Mouse (Mus musculus) cerebellum, adult 2 months (tissue): ENCODE measurements around the gene Plce1. TPM values are rescaled to one million over a fixed set of nuclear protein-coding genes. Genes with fewer than 3 reads are reported as not detected.

Experiments used
- DNase-seq, 2 experiments: peaks; one replicate each; pipeline ENCODE4 v3.0.0; 2021
- H3K27ac ChIP-seq: fragments of 200-500 bp; 2 replicates; pipeline ENCODE4 v1.5.1; 2012; ENCODE audit warnings: low read length, control low read depth, inconsistent platforms; ENCODE audit not compliant: insufficient read depth
- H3K27me3 ChIP-seq: fragments of 200-500 bp; 2 replicates; pipeline ENCODE4 v1.6.1; 2012; ENCODE audit warnings: inconsistent platforms, mild to moderate bottlenecking, low read length, moderate library complexity; ENCODE audit not compliant: control insufficient read depth, insufficient read depth
- H3K4me1 ChIP-seq: fragments of 200-500 bp; 2 replicates; pipeline ENCODE4 v1.6.1; 2011; ENCODE audit warnings: low read length; ENCODE audit not compliant: control insufficient read depth, insufficient read depth
- H3K4me3 ChIP-seq: fragments of 200-500 bp; replicated peaks from 2 replicates; pipeline ENCODE3; 2011; ENCODE audit warnings: mild to moderate bottlenecking, low read depth, low read length, control low read depth; ENCODE audit not compliant: insufficient read depth
- CTCF ChIP-seq: fragments of 200-500 bp; IDR thresholded peaks from 2 replicates; pipeline ENCODE4 v1.5.1; 2011; ENCODE audit warnings: low read depth, mild to moderate bottlenecking, control low read depth, low read length, moderate library complexity, borderline replicate concordance; ENCODE audit not compliant: insufficient read depth
- POLR2A ChIP-seq: fragments of 200-500 bp; IDR thresholded peaks from 2 replicates; pipeline ENCODE4 v1.6.1; 2011; ENCODE audit warnings: low read length, control low read depth, borderline replicate concordance; ENCODE audit not compliant: insufficient read depth
- WGBS: fragments of 180-500 bp; shearing (Covaris S2); methylation state at CpG from one replicate; pipeline ENCODE4 v1.1.7; 2018; 5-methylcytosine and 5-hydroxymethylcytosine counted together
- polyA plus RNA-seq: library from polyadenylated mRNA; depleted of rRNA; stranded (reverse); fragments of >200 nt; gene quantifications from 2 replicates; pipeline ENCODE4 v1.2.3, GENCODE M21; 2012

Plce1 gene
- polyA plus RNA-seq, 1 experiment: 9.7 TPM

DNA sequence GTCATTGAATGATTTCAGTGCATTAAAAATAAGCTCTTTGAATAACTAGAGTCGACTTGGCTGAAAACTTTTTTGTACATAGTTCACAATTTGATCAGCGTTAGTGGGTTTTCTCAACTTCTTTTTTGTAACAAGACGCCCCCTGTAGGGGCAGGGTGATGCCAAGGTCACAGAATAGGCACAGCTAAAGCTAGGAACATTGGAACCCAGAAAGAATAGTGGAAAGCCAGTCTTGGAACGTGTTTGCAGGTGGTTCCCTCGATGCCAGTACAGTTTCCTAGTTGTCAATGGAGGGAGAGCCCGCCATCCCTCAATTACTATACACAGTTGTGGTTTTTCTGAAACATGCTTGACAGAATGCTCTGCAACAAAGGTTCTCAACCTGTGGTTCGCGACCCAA, 997 bp downstream of the Plce1 start:
- DNase-seq: no peak
- Histone ChIP-seq H3K4me1 (no peaks in the 10 kb centered on the region), H3K4me3 (no peak overlapping the region), H3K27me3 (peaks cover 2% of the 10 kb centered on the region; the same call in 1 of the 2 replicates), H3K27ac (no peak overlapping the region)
- TF ChIP-seq POLR2A (no peak), CTCF (no peak)
- 7% methylated on average over 8 of the region's 8 CpGs for WGBS

DNA sequence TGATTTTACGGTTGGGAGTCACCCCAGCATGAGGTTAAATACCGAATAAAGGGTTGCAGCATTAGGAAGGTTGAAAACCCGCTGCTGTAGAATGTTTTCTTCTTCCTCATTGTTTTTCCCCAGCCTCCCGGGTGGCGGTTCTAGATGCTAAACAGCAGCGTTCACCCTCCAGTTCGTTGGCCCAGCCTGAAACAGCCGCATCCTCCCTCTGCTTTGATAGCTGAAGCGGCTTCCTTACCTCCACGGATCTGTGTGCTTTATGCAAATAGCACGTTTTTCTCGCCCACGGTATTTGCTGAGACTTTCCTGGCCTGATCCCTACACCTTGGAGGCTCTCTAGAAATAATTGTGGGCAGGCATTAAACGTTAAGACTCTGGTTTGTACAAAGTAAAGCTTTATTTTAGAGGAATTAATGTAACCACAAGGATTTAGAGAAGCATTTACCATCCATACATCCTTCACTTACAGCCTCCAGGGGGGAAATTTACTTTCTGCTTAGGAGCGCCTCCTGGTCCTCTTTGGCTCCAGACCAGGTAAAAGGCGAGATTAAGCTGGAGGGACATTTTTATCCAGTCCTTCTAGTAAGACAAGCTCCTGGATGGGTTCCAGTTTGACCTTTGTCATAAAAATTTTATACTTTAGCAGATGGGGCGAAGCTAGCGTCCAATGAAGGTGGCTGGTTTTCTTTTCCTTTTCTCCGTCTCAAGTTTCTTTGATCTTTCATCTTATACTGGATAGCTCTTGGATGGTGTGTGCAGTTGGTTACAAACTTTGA, 1.7 kb downstream of the Plce1 start:
- Histone ChIP-seq H3K27me3 (peaks cover 2% of the 10 kb centered on the region; the same call in 1 of the 2 replicates), H3K4me3 (no peak overlapping the region), H3K27ac (no peak overlapping the region), H3K4me1 (no peaks in the 10 kb centered on the region)
- no peak for DNase-seq
- 20% methylated on average over 19 of the region's 19 CpGs for WGBS
- TF ChIP-seq POLR2A: no peak
- no peak for TF ChIP-seq CTCF

DNA sequence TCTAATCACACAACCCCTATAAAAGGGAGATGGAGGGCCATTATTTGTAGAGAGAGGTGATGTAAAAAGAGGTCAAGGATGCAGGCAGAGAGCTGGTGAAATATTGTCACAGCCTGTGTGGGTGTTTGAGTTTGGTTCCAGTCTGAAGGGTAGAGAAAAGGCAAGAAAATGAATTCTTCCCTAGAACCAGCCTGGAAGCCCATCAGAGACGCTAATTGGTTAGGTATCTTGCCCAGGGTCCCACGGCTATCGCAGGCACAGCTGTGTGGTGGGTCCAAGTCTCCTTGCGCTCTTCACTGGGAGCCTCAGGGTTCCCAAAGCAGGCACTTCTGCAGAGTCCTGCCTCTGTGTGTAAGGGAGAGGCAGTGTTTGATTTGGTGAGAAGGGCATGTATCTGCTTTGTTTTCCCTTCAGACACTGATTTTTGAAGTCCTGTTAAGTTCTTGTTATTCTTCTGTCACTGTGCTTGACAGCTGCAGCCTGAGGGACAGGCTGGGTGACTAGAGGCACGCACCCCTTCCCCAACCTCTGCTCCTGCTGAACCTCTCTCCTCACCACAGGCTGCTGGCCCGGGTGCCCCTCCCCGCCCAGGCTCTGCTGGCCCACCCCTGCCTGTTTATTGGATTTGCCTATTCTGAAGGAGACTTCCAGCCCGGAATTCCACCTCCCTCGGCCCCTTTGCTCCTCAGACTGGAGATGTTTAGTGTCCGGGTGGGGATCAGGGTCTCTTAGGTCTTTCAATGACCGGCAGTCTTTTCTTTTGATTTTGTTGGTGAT, 5.1 kb downstream of the Plce1 start:
- Histone ChIP-seq H3K4me1 (no peaks in the 10 kb centered on the region), H3K4me3 (no peak overlapping the region), H3K27ac (no peak overlapping the region), H3K27me3 (peaks cover 2% of the 10 kb centered on the region; the same call in 1 of the 2 replicates)
- WGBS: 21% methylated on average over 11 of the region's 11 CpGs
- no peak for DNase-seq
- TF ChIP-seq POLR2A (no peak), CTCF (no peak)

DNA sequence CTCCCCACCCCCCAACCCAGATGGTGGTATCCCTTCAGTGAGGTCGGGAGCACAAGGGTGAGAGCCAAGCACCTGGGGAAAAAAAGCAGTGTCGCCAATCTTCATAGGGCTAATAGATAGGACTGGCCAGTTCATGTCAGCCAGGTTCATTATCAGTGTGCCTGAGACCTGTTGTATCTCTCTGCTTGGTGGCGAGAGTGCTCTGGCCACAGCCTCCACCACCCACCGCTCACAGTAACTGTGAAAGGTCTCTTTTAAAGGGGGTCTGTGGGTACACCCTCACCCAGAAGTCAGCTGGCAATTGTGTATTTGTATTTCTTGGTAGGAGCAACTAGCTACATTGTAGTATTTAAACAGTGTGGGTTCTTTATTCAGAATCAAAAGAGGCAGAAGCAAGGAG, 6.6 kb downstream of the Plce1 start:
- H3K4me1 ChIP-seq: no peaks in the 10 kb centered on the region
- no peaks in the 10 kb centered on the region; the same call in 1 of the 2 replicates for H3K27me3 ChIP-seq
- H3K4me3 ChIP-seq: no peak overlapping the region
- no peak for TF ChIP-seq CTCF
- TF ChIP-seq POLR2A: no peak
- DNase-seq: no peak
- no peak overlapping the region for H3K27ac ChIP-seq
- 15% methylated on average over 4 of the region's 4 CpGs for WGBS

DNA sequence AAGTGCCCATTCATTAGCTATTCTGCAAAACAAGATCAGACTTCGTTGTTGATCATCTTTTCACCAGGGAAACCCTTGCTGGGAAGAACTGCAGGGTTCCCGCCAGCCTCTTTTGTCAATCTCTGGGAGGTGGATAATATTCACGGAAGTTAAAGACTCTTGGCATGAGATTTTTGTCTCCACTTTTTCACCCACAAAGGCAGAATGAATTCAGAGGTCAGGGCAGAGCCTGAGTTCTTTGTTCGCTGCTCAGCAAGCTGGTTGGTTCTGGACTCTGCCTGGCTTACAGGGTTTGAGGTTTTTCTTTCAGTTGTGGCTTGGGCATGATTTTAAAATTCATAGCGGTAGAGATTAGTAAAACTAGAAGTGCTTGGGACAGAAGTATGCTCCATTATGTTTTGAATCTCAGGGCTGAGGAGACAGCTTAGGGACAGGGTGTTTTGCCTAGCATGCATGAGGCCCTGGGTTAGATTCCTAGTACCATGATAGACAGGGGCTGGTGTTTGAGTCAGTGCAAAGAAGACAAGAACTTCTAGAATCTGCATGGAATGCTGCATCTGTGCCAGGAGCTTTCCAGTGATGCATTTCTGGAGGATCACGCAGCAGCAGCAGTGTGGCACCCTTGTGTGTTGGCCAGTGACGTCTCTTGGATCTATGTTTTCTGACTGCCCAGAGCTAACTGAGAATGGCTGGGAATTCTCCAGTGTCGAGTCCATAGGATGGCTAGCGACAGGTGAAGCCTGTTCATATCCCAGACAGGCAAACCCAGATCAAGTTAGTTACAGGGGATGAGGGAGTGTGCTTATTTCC, 7.4 kb downstream of the Plce1 start:
- Histone ChIP-seq H3K4me1 (no peaks in the 10 kb centered on the region), H3K27ac (no peak overlapping the region), H3K27me3 (no peaks in the 10 kb centered on the region; the same call in 1 of the 2 replicates), H3K4me3 (no peak overlapping the region)
- peak in 1 of 2 experiments; percentile 37 for DNase-seq
- TF ChIP-seq POLR2A (no peak), CTCF (no peak)
- 27% methylated on average over 9 of the region's 9 CpGs for WGBS

DNA sequence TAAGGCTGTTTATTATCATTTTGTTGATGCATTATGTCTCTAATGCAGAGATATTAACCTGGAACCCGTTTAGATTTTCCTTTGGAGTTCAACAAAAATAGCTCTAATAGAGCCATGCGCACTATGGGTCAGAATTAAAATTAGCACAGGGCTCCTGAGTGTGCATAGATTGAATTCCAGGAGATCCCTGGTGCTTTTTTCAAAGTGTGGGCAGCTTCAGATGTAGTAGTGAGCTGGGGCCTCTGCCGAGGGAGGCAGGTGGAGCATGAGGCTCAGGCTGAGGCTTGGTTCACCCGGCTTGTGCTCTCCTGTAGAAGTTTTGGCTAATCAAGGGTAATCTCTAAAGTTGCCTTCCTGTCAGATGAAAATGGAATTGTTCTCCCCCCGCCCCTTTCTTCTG, 17.3 kb downstream of the Plce1 start:
- no peak overlapping the region for H3K4me3 ChIP-seq
- 82% methylated on average over 5 of the region's 5 CpGs for WGBS
- H3K27ac ChIP-seq: no peak overlapping the region
- no peak for DNase-seq
- no peaks in the 10 kb centered on the region for H3K27me3 ChIP-seq
- TF ChIP-seq CTCF (no peak), POLR2A (no peak)
- no peaks in the 10 kb centered on the region for H3K4me1 ChIP-seq

DNA sequence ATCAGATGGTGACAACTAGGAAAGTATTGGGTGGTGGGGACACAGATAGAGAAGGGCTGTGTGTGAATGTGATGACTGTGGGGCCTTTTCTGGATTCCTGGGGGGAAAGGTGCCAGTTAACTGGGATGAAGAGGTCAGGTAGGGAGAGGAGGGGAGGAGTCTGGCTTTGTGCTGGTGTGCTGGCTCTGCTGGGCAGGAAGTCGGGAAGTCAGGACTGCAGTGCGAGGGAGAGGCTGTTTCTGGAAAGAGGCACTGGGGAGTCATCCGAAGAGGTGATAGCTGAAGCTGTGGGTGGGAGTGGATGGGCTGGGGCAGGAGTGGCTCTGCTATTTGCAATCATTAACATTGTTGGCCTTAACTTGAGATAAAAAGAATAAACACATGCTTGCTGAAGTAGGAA, 23.7 kb downstream of the Plce1 start:
- H3K27me3 ChIP-seq: no peaks in the 10 kb centered on the region
- H3K27ac ChIP-seq: no peak overlapping the region
- 55% methylated on average over 3 of the region's 3 CpGs for WGBS
- no peak for DNase-seq
- TF ChIP-seq CTCF (no peak), POLR2A (no peak)
- H3K4me1 ChIP-seq: no peaks in the 10 kb centered on the region
- no peak overlapping the region for H3K4me3 ChIP-seq

DNA sequence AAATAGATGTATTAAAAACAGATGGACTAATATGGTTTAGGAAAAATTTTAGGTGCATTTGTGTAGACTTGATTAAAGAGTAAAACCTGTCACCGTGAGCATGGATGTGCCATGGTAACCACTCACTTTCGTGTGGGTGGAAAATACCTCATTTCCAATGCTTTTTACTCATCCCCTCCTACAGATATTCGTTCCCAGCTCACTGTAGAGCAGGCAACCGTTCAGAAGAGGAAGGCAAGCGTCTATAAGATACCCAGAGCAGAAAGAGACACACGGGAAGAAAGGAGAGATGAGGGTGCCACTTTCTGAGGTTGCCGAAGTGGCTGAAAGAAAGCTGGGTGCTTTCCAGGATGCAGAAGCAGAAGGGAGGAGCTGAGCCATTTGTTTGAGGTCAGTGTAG, 25.2 kb downstream of the Plce1 start:
- DNase-seq: no peak
- no peaks in the 10 kb centered on the region for H3K4me1 ChIP-seq
- no peak overlapping the region for H3K4me3 ChIP-seq
- H3K27ac ChIP-seq: no peak overlapping the region
- no peak for TF ChIP-seq POLR2A
- no peaks in the 10 kb centered on the region for H3K27me3 ChIP-seq
- WGBS: 72% methylated on average over 7 of the region's 7 CpGs
